Mouse (Mus musculus) frontal cortex, postnatal 14 days (tissue): ENCODE measurements at regions not wholly inside any gene's neighbourhood (a gene's known extent, or its start where the extent isn't known, plus 50 kb on each side); places are given as distances from the start of the nearest gene placed in this dataset.

Source experiments
- DNase-seq, 2 experiments: peaks; one replicate each; pipeline ENCODE4 v3.0.0; 2022; ENCODE audit warnings: low spot score in 2 of 2

- DNase-seq = no peak
Measured at GRCm38 (mm10) chrX:11776236-11776899, 383.8 kb downstream of the Bcor start.

GRCm38 (mm10) chrX:11795010-11795409 lies 365.1 kb downstream of the Bcor start:
- DNase-seq = no peak

- no peak for DNase-seq
Measured at GRCm38 (mm10) chrX:11797870-11798269, 362.3 kb downstream of the Bcor start.

- no peak for DNase-seq
Measured at GRCm38 (mm10) chrX:11798326-11798725, 361.8 kb downstream of the Bcor start.

GRCm38 (mm10) chrX:11800400-11800941 lies 359.7 kb downstream of the Bcor start:
- DNase-seq = peak in 1 of 2 experiments; percentile 39

- no peak for DNase-seq
Measured at GRCm38 (mm10) chrX:11801208-11801607, 358.9 kb downstream of the Bcor start.

GRCm38 (mm10) chrX:11801621-11802020 lies 358.5 kb downstream of the Bcor start:
- DNase-seq = no peak

- no peak for DNase-seq
Measured at GRCm38 (mm10) chrX:11802074-11802899, 357.9 kb downstream of the Bcor start.

- no peak for DNase-seq
Measured at GRCm38 (mm10) chrX:11803239-11803638, 356.9 kb downstream of the Bcor start.

- no peak for DNase-seq
Measured at GRCm38 (mm10) chrX:11806896-11807252, 353.3 kb downstream of the Bcor start.

GRCm38 (mm10) chrX:11807253-11807882 lies 352.8 kb downstream of the Bcor start:
- DNase-seq = peak in 1 of 2 experiments; percentile 30

GRCm38 (mm10) chrX:11807883-11808262 lies 352.3 kb downstream of the Bcor start:
- no peak for DNase-seq

- DNase-seq = no peak
Measured at GRCm38 (mm10) chrX:11808911-11809310, 351.2 kb downstream of the Bcor start.

GRCm38 (mm10) chrX:11814861-11815260 lies 345.3 kb downstream of the Bcor start:
- no peak for DNase-seq

GRCm38 (mm10) chrX:11815864-11816263 lies 344.3 kb downstream of the Bcor start:
- DNase-seq = no peak

GRCm38 (mm10) chrX:11818634-11819033 lies 341.5 kb downstream of the Bcor start:
- DNase-seq = no peak

GRCm38 (mm10) chrX:11821165-11821564 lies 339.0 kb downstream of the Bcor start:
- DNase-seq = no peak

GRCm38 (mm10) chrX:11821880-11822768 lies 338.0 kb downstream of the Bcor start:
- peak in 1 of 2 experiments; percentile 21 for DNase-seq

GRCm38 (mm10) chrX:11825948-11826347 lies 334.2 kb downstream of the Bcor start:
- DNase-seq = no peak

GRCm38 (mm10) chrX:11826737-11827408 lies 333.3 kb downstream of the Bcor start:
- DNase-seq = no peak
